Mouse (Mus musculus) mesoderm, embryonic 11.5 days (tissue): ENCODE results near the gene Ttc9.

Experiments
- DNase-seq: peaks from one replicate; pipeline ENCODE4 v3.0.0-alpha.2; 2012; ENCODE audit warnings: low read depth, low spot score

The Ttc9 gene

GRCm38 (mm10) chr12:81658086-81658485, 27.0 kb downstream of the Ttc9 start:
- no peak for DNase-seq

- no peak for DNase-seq
Observed at GRCm38 (mm10) chr12:81662076-81662475, 31.0 kb downstream of the Ttc9 start.

- DNase-seq: no peak
Observed at GRCm38 (mm10) chr12:81663116-81663515, 32.1 kb downstream of the Ttc9 start.

DNA sequence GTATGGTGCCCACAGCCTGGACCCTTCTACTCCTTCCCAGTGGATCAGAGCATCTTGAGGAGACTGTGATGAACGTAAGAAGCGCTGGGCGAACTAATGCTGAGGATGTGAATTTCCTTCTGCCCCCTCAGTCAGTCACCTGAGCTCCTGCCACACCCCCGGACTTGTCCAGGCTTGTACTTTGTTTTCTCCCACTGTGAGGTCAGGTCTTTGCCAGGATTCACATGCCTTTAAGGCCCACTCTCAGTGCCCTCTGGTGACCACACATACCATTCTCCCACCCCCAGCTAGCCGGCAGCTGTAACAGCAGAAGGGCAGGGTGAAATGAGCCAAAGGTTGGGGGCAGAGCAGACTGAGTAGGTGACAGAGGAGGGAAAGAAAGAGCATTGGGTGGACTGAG, 32.9 kb downstream of the Ttc9 start:
- DNase-seq: no peak

GRCm38 (mm10) chr12:81668406-81668805, 37.4 kb downstream of the Ttc9 start:
- no peak for DNase-seq

- DNase-seq: no peak
Observed at GRCm38 (mm10) chr12:81675557-81675956, 44.5 kb downstream of the Ttc9 start.

GRCm38 (mm10) chr12:81679807-81680529, 48.9 kb downstream of the Ttc9 start:
- no peak for DNase-seq

DNA sequence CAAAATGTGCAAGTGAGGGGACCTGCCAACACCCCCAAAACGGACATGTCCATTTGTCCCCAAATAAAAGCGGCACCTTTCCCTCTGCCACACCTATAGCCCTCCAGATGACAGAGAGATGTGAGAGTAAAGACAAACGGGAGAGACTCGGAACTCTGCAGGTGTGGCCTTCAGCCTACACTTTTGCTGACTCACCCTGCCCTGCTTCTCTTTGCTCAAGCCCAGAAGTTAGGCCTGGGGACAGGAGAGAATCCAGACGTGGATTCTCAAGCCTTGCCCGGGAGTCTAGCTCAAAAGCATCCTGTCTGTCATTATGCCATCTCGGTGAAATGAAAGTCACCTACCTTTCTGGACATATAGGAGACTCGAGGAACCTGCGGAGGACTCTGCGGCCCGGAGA, 52.3 kb downstream of the Ttc9 start:
- no peak for DNase-seq

DNA sequence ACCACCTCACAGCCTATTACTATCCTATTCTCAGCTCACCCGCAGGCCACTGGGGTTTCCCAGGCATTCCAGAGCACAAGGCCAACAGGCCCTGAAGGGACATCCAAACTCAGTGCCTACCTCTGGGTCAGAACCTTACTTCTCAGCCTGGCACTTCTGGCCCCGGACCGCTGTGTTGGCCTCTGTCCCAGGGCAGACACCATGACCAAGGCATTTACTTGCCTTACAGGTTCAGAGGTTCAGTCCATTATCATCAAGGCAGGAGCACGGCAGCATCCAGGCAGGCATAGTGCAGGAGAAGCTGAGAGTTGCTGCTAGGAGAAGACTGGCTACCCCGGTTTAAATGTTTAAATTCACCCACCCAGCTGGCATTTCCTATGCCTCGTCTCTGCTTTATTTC, 53.0 kb downstream of the Ttc9 start:
- no peak for DNase-seq

- DNase-seq: no peak
Observed at GRCm38 (mm10) chr12:81685981-81686380, 54.9 kb downstream of the Ttc9 start.

DNA sequence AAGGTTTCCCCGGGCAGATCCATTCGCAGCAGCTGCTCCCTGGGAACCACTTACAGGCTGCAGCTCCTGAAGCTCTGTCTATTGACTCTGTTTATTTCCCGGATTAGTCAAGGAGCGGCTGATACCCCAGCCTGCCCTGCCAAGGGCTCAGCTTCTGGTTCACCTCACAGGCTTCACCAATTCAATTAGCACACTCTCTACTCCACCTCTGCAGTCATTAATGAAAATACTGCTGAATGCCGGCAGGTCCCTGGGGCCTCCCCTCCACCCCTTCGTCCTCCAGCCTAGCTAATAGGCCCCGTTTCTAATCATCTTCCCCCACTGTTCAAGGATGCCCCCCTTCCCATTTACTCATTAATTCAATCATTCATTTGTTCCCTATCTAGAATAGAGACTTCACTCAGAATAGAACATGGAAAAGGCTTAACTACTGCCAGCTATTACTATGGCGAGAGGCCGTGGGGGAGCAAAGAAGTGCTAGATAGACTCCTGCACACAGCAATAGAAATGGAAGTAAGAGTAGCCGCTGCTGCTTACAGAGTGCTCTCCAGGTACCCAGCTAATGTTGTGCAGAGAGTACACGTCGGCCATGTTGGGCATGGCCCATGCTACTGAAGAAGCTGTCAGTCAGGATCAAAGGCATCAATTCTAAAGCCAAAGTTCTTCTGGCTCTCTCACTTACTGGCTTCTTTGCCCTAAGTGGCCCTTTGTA, 55.5 kb downstream of the Ttc9 start:
- no peak for DNase-seq

DNA sequence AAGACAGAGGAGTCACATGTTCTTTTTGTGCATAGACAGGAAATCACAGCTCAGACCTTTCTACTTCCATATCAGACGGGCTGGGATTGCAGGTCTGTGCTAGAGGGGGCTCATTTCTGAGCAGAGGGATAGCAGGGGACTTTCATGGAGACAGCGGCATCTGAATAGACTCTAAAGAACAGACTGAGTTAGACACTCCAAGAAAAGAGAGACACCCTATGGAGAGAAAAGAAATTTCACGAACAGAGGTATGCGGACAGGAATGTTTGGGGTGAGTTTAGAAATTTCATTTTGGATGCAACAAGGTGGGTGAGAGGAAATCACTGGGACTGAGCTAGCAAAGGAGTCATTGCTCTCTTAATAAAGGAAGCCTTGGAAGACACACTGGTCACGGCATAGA, 56.8 kb downstream of the Ttc9 start:
- no peak for DNase-seq

DNA sequence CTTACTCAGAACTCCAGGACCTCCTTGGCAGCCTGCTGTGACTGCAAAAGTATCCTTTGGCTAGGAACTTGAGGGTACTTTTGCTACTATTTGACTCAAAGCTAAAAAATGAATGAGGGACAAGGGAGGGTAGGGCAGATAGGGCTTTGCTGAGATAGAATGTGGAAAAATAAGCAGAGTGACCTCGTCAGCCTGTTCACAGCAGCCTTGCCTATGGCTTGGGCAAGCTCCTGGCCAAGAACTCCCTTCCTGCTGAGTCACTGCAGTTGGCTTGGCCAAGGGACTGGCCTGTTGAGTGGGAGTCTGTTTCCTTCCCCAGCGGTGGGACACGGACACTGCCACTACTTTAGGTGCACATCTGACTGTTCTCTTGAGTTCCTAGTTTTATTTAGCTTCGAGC, 57.5 kb downstream of the Ttc9 start:
- no peak for DNase-seq

- DNase-seq: no peak
Observed at GRCm38 (mm10) chr12:81689505-81690056, 58.5 kb downstream of the Ttc9 start.

DNA sequence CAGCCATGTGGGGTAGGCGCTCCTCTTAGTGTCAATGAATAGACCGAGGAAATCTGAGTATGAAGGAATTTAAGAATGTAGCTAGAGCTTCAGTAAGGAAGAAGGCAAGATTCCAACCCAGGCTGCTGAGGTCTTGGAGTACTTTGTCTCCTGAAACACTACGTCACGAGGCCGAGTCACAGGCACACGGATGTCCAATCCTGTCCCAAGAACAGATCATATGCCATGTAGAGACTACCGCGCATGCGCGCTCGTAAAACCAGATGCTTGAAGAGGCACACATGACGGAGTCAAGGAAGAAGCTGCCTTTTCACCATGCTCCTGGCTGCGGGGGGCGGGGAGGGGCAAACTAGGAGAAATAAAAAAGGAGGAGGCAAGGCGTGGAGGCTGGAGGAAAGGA, 59.1 kb downstream of the Ttc9 start:
- no peak for DNase-seq

- no peak for DNase-seq
Observed at GRCm38 (mm10) chr12:81690751-81691150, 59.7 kb downstream of the Ttc9 start.

DNA sequence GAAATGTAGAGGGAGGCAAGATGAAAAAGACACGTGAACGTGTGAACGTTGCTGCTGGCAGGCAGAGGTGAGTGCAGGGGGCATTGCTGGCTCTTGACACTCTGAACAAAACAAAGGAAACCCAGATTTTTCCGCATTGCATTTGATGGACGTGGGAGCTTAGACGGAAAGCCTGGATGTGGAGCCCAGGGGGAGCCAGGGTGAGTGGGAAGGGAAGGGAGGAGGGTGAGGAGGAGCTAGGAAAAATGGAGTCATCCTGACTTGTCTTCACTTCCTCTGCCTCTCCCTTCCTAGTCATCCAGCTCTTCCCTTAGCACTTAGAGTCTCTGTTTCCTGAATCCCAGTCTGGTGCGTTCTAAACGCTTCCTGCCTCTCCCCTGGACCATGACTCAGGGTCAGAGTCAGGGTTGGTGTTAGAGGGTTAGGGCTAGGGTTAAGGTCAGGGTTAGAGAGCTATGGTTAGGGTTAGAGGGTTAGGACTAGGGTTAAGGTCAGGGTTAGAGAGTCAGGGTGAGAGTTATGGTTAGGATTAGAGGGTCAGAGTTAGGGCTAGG, 60.2 kb downstream of the Ttc9 start:
- no peak for DNase-seq

- no peak for DNase-seq
Observed at GRCm38 (mm10) chr12:81698011-81698410, 67.0 kb downstream of the Ttc9 start.

DNA sequence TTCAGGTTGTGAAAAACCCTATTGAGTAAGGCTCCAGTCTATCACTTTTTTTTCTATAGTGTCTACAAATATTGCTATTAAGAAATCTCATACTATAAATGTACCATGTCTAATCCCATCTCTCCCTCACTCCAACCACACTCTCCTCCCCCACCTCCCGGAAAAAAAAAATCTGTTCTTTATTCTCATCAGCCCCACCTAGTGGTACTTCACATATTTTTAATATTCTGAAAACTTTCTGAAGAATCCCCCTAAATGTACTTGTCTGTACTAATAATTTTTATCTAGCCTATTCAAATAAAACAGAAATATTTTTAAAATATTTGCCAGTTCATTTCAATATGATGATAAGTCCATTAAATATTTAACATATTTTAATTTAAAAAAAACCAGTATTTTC, 71.9 kb downstream of the Ttc9 start:
- peak; percentile 29 for DNase-seq

- no peak for DNase-seq
Observed at GRCm38 (mm10) chr12:81712618-81713017, 81.6 kb downstream of the Ttc9 start.
